Mouse (Mus musculus) embryo, embryonic 10 days (tissue): Measurements from ENCODE around the gene Rps8.
A peak's percentile ranks its signal among the peaks of the same experiment; 100 is the strongest.

Experiments
- DNase-seq: peaks from one replicate; pipeline ENCODE4 v3.0.0-alpha.2; 2015; ENCODE audit warnings: low spot score

Gene Rps8

GRCm38 (mm10) chr4:117155792-117156355 lies at the start of gene Rps8:
TSS of gene Rps8 (minus strand) at chr4:117156243.
- DNase-seq: peak; percentile 97

- no peak for DNase-seq
These were observed 46.9 kb upstream of the Rps8 start for GRCm38 (mm10) chr4:117202992-117203354.

GRCm38 (mm10) chr4:117202046-117202991 lies 46.3 kb upstream of the Rps8 start:
- DNase-seq: peak; percentile 91

GRCm38 (mm10) chr4:117191804-117192203 lies 35.8 kb upstream of the Rps8 start:
- no peak for DNase-seq

GRCm38 (mm10) chr4:117190660-117191059 lies 34.6 kb upstream of the Rps8 start:
- DNase-seq: no peak

GRCm38 (mm10) chr4:117189856-117190543 lies 34.0 kb upstream of the Rps8 start:
- DNase-seq: peak; percentile 75

GRCm38 (mm10) chr4:117189382-117189855 lies 33.4 kb upstream of the Rps8 start:
- peak; percentile 88 for DNase-seq

GRCm38 (mm10) chr4:117188969-117189368 lies 32.9 kb upstream of the Rps8 start:
- DNase-seq: no peak

GRCm38 (mm10) chr4:117182759-117183096 lies 26.7 kb upstream of the Rps8 start:
- DNase-seq: peak; percentile 20

GRCm38 (mm10) chr4:117181863-117182758 lies 26.1 kb upstream of the Rps8 start, which contains the start of gene Kif2c:
TSS of gene Kif2c (minus strand) at chr4:117182639.
- DNase-seq: peak; percentile 97

- no peak for DNase-seq
These were observed 13.9 kb upstream of the Rps8 start for GRCm38 (mm10) chr4:117169936-117170335.

GRCm38 (mm10) chr4:117161183-117161582 lies 5.1 kb upstream of the Rps8 start:
- DNase-seq: no peak

- DNase-seq: no peak
These were observed 3.6 kb upstream of the Rps8 start for GRCm38 (mm10) chr4:117159666-117160065.

GRCm38 (mm10) chr4:117156372-117156771 lies 329 bp upstream of the Rps8 start:
- no peak for DNase-seq

GRCm38 (mm10) chr4:117155020-117155791 lies 837 bp downstream of the Rps8 start:
- no peak for DNase-seq

GRCm38 (mm10) chr4:117152714-117153113 lies 3.3 kb downstream of the Rps8 start:
- DNase-seq: no peak

GRCm38 (mm10) chr4:117151416-117151815 lies 4.6 kb downstream of the Rps8 start:
- no peak for DNase-seq

GRCm38 (mm10) chr4:117150212-117150733 lies 5.8 kb downstream of the Rps8 start:
- no peak for DNase-seq

- DNase-seq: no peak
These were observed 6.5 kb downstream of the Rps8 start for GRCm38 (mm10) chr4:117149291-117150211.
